Mouse (Mus musculus) intestine, embryonic 16.5 days (tissue): ENCODE results near the gene Tmem203. TPM values are rescaled to one million over a fixed set of nuclear protein-coding genes. Genes with fewer than 3 reads are reported as not detected.
A peak's percentile ranks its signal among the peaks of the same experiment; 100 is the strongest.

Experiments
- ATAC-seq: fragments of 200-750 bp; cut with Nextera tagmentation; 2 replicates; pipeline ENCODE4 v1.8.0; 2017; ENCODE audit warnings: moderate TSS enrichment, moderate library complexity
- H3K27ac ChIP-seq: fragments of 300-500 bp; sonication (generic); 2 replicates; pipeline ENCODE4 v1.5.1; 2014; ENCODE audit warnings: mild to moderate bottlenecking, low read length
- H3K27me3 ChIP-seq: fragments of 300-500 bp; sonication (generic); replicated peaks from 2 replicates; pipeline ENCODE4 v1.6.1; 2014; ENCODE audit warnings: low read length, control low read depth, mixed read lengths; ENCODE audit not compliant: control insufficient read depth, insufficient read depth
- H3K36me3 ChIP-seq: fragments of 300-500 bp; sonication (generic); 2 replicates; pipeline ENCODE4 v1.6.1; 2014; ENCODE audit warnings: low read length, control low read depth; ENCODE audit not compliant: control insufficient read depth, insufficient read depth
- H3K4me1 ChIP-seq: fragments of 300-500 bp; sonication (generic); 2 replicates; pipeline ENCODE4 v1.6.1; 2014; ENCODE audit warnings: low read length, control low read depth, mixed read lengths; ENCODE audit not compliant: control insufficient read depth, insufficient read depth
- H3K4me2 ChIP-seq: fragments of 300-500 bp; sonication (generic); 2 replicates; pipeline ENCODE4 v1.6.1; 2014; ENCODE audit warnings: low read depth, low read length, control low read depth
- H3K4me3 ChIP-seq: fragments of 300-500 bp; sonication (generic); 2 replicates; pipeline ENCODE4 v1.5.1; 2014; ENCODE audit warnings: mild to moderate bottlenecking, low read length
- H3K9ac ChIP-seq: fragments of 300-500 bp; sonication (generic); 2 replicates; pipeline ENCODE4 v1.6.1; 2014; ENCODE audit warnings: low read depth, low read length
- H3K9me3 ChIP-seq: fragments of 300-500 bp; sonication (generic); 2 replicates; pipeline ENCODE4 v1.6.1; 2016; ENCODE audit warnings: low read length, control low read depth; ENCODE audit not compliant: control insufficient read depth
- WGBS: fragments of 180-500 bp; shearing (Covaris S2); extraction: QIAGEN DNeasy Blood & Tissue Kit; methylation state at CpG from one replicate; pipeline ENCODE4 v1.1.7; 2014; 5-methylcytosine and 5-hydroxymethylcytosine counted together
- polyA plus RNA-seq: library from polyadenylated mRNA; unstranded; fragments of >200 nt; fragmentation: Nextera tagmentation; extraction: Ambion mirVana; gene quantifications from 2 replicates; pipeline ENCODE4 v1.2.1, GENCODE M21; 2015

The Tmem203 gene
- polyA plus RNA-seq, 1 experiment from 2014 or later, result 23.1 TPM

GRCm38 (mm10) chr2:25304657-25305541 lies 49.7 kb downstream of the Tmem203 start:
- Histone ChIP-seq H3K36me3 (no peaks in the 10 kb centered on the region), H3K4me1 (no peaks in the 10 kb centered on the region; the same call in 1 of the 2 replicates), H3K9me3 (no peaks in the 10 kb centered on the region), H3K4me3 (peak overlapping the region; percentile 53), H3K27me3 (peaks cover 42% of the 10 kb centered on the region), H3K9ac (peak overlapping the region; percentile 60), H3K27ac (no peak overlapping the region), H3K4me2 (peak overlapping the region; percentile 92)
- 4% methylated on average over 42 of the region's 45 CpGs for WGBS
- ATAC-seq, result peak; percentile 63

Other genes starting within 250 kb of the Tmem203 start
- gene Nsmf, start 201.1 kb upstream of the Tmem203 start, polyA plus RNA-seq, result 39.1 and 45.5 TPM in 2 replicates
- 14.3 and 16.7 TPM in 2 replicates for gene Entpd8, start 175.1 kb upstream of the Tmem203 start, polyA plus RNA-seq
- gene Noxa1, start 160.3 kb upstream of the Tmem203 start, polyA plus RNA-seq, result 6.5 and 7.9 TPM in 2 replicates
- 11.0 and 14.4 TPM in 2 replicates for gene Nrarp, start 74.7 kb upstream of the Tmem203 start, polyA plus RNA-seq
- gene Tor4a, start 58.6 kb upstream of the Tmem203 start, polyA plus RNA-seq, result 23.0 and 23.4 TPM in 2 replicates
- 99.9 and 102 TPM in 2 replicates for gene Nelfb, start 44.0 kb upstream of the Tmem203 start, polyA plus RNA-seq
- gene Stpg3, start 40.8 kb upstream of the Tmem203 start, polyA plus RNA-seq, result not detected in 2 replicates
- gene Fam166a, start 36.7 kb upstream of the Tmem203 start, polyA plus RNA-seq, result 0.12 and 0.62 TPM in 2 replicates
- 635 and 699 TPM in 2 replicates for gene Tubb4b, start 30.7 kb upstream of the Tmem203 start, polyA plus RNA-seq
- 11.3 and 17.7 TPM in 2 replicates for gene Slc34a3, start 21.1 kb upstream of the Tmem203 start, polyA plus RNA-seq
- gene Rnf224, start 18.7 kb upstream of the Tmem203 start, polyA plus RNA-seq, result 0.37 and 0.54 TPM in 2 replicates
- gene Rnf208, start 13.2 kb upstream of the Tmem203 start, polyA plus RNA-seq, result 25.6 and 36.4 TPM in 2 replicates
- gene Cysrt1, start 13.0 kb upstream of the Tmem203 start, polyA plus RNA-seq, result 3.3 and 6.4 TPM in 2 replicates
- 7.3 and 9.3 TPM in 2 replicates for gene AL732309.1, start 8.6 kb upstream of the Tmem203 start, polyA plus RNA-seq
- gene Tprn, start 7.2 kb downstream of the Tmem203 start, polyA plus RNA-seq, result 31.7 and 38.6 TPM in 2 replicates
- gene Ssna1, start 17.0 kb downstream of the Tmem203 start, polyA plus RNA-seq, result 176 and 200 TPM in 2 replicates
- 91.4 and 97.3 TPM in 2 replicates for gene Anapc2, start 17.0 kb downstream of the Tmem203 start, polyA plus RNA-seq
- gene Tmem210, start 32.7 kb downstream of the Tmem203 start, polyA plus RNA-seq, result not detected in 2 replicates
- 1.9 and 2.5 TPM in 2 replicates for gene Lrrc26, start 34.5 kb downstream of the Tmem203 start, polyA plus RNA-seq
- gene Grin1, start 63.7 kb downstream of the Tmem203 start, polyA plus RNA-seq, result 1.7 and 2.1 TPM in 2 replicates
- gene Man1b1, start 76.9 kb downstream of the Tmem203 start, polyA plus RNA-seq, result 36.7 and 43.2 TPM in 2 replicates
- 74.4 and 104 TPM in 2 replicates for gene Dpp7, start 100.9 kb downstream of the Tmem203 start, polyA plus RNA-seq
- 196 and 259 TPM in 2 replicates for gene Uap1l1, start 110.2 kb downstream of the Tmem203 start, polyA plus RNA-seq
- 56.7 and 66.4 TPM in 2 replicates for gene Sapcd2, start 116.9 kb downstream of the Tmem203 start, polyA plus RNA-seq
- gene Entpd2, start 140.4 kb downstream of the Tmem203 start, polyA plus RNA-seq, result 23.7 and 27.4 TPM in 2 replicates
- 48.9 and 51.1 TPM in 2 replicates for gene Npdc1, start 143.9 kb downstream of the Tmem203 start, polyA plus RNA-seq
- gene Fut7, start 167.8 kb downstream of the Tmem203 start, polyA plus RNA-seq, result 0.13 and 0.33 TPM in 2 replicates
- 2.1 and 2.8 TPM in 2 replicates for gene Abca2, start 173.3 kb downstream of the Tmem203 start, polyA plus RNA-seq
- gene Clic3, start 201.4 kb downstream of the Tmem203 start, polyA plus RNA-seq, result 2.6 and 2.7 TPM in 2 replicates
- 31.5 and 37.4 TPM in 2 replicates for gene Paxx, start 205.7 kb downstream of the Tmem203 start, polyA plus RNA-seq
- gene Ptgds, start 214.6 kb downstream of the Tmem203 start, polyA plus RNA-seq, result 4.0 and 4.5 TPM in 2 replicates
- 0.32 TPM in 1 of 2 replicates, not detected in the other for gene Lcn12, start 238.5 kb downstream of the Tmem203 start, polyA plus RNA-seq
- gene Fbxw5, start 245.3 kb downstream of the Tmem203 start, polyA plus RNA-seq, result 70.2 and 71.9 TPM in 2 replicates
- gene C8g, start 246.3 kb downstream of the Tmem203 start, polyA plus RNA-seq, result 6.8 and 8.5 TPM in 2 replicates